Mouse (Mus musculus): ENCODE data around the gene Tinag.

GRCm38 (mm10) chr9:77018935-77019334, 26.7 kb downstream of the Tinag start:
- TF ChIP-seq CTCF (conservative IDR thresholded peaks at IDR 0.05; ENCODE audit: insufficient read depth, insufficient read length, low read depth, low read length), result no peak
- TF ChIP-seq POLR2A (IDR thresholded peaks at IDR 0.05; ENCODE audit: low read depth, low read length), result no peak

All from kidney, adult 2 months (tissue).